Mouse (Mus musculus): ENCODE measurements around the gene Mapkapk2.

GRCm38 (mm10) chr1:131139102-131140095 lies 41.8 kb upstream of the Mapkapk2 start:
- TF ChIP-seq POLR2A (IDR thresholded peaks at IDR 0.05; ENCODE audit: low read depth, low read length), result no peak
- TF ChIP-seq CTCF (IDR thresholded peaks at IDR 0.05; ENCODE audit: borderline replicate concordance, insufficient read depth, low read length), result no peak
